Mouse (Mus musculus): Measurements from ENCODE around the gene Kcnk3. TPM values are rescaled to one million over a fixed set of nuclear protein-coding genes. Genes with fewer than 3 reads are reported as not detected.

The Kcnk3 gene
- 0.57 to 1.1 TPM (median 0.88 TPM) in 4 replicates for total RNA-seq (2023; ENCODE audit: inconsistent age)

GRCm38 (mm10) chr5:30587681-30588300 lies at the start of gene Kcnk3:
TSS of gene Kcnk3 (plus strand) at chr5:30588170.

DNA sequence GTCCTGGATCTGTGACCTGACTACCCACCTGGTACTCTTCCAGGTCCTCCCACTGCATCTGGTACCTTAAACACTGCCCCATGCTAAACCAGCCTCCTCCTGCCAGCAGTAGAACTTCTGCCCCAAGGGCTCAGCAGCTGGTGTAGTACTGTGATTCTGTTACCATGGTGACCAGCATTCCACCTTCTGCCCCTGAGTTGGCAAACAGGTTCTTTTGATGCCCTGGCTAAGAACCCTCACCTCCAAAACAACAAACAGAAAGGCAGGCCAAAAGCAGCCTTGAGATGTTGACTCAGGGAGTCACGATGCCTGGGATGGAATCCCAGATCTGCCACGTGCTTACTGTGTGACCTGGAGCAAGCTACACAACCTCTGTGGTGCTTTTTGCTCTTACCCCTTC lies 42.3 kb upstream of the Kcnk3 start, which contains the start of gene Cib4:
Gene Cib4 (minus strand): TSS at position 139 of the 400 bp plus-strand sequence.

DNA sequence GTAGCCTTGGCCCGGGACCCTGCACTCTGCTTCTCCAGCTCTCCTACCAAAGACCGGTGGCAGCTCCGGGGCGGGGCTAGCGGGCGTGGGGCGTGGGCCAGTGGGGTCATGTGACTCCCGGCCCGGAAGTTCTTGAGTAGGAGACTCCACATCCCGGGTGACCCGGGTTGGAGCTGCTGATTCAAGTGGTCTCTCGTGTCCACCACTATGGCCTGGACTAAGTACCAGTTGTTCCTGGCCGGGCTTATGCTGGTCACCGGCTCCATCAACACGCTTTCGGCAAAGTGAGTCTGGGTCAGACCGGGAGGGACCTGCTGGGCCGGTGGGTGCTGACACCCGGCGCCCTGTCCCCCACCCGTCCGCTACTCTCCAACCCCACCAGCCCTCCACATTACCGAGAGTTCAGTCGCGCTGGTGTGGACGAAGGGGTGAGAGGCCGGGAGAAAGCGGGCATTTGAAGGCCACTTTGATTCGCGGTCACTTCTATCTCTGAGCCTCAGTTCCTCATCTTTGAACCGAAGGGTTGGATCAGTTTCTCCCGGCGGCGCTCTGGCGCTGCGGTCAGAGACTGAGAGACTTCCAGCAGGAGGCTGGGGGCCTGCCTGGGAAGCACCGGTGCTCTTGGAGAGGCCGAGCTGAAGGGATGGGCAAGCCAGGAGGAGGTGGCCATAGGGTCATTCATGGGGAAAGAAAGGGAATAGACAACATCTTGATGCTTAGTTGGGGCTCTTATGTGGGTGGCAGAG lies 60.0 kb downstream of the Kcnk3 start, which contains the start of gene Slc35f6:
Gene Slc35f6 (plus strand): TSS at position 119 of the 746 bp plus-strand sequence.

GRCm38 (mm10) chr5:30666391-30667195 lies 78.6 kb downstream of the Kcnk3 start, which contains the start of gene Cenpa:
TSS of gene Cenpa (plus strand) at chr5:30666777.

Other genes with a start within 250 kb of the Kcnk3 start
- gene Otof, start 126.2 kb upstream of the Kcnk3 start, total RNA-seq (2023; ENCODE audit: inconsistent age) = not detected in 4 replicates
- gene 1700001C02Rik, start 122.1 kb upstream of the Kcnk3 start, total RNA-seq (2023; ENCODE audit: inconsistent age) = not detected in 4 replicates
- not detected in 4 replicates for gene Cib4, start 42.3 kb upstream of the Kcnk3 start, total RNA-seq (2023; ENCODE audit: inconsistent age)
- gene Slc35f6, start 59.8 kb downstream of the Kcnk3 start, total RNA-seq (2023; ENCODE audit: inconsistent age) = 47.8 to 61.4 TPM (median 55.9 TPM) in 4 replicates
- 221 to 283 TPM (median 261 TPM) in 4 replicates for gene Cenpa, start 78.6 kb downstream of the Kcnk3 start, total RNA-seq (2023; ENCODE audit: inconsistent age)
- gene Dpysl5, start 123.4 kb downstream of the Kcnk3 start, total RNA-seq (2023; ENCODE audit: inconsistent age) = not detected in 4 replicates
- gene Mapre3, start 226.5 kb downstream of the Kcnk3 start, total RNA-seq (2023; ENCODE audit: inconsistent age) = 7.1 to 8.0 TPM (median 7.9 TPM) in 4 replicates

Measured in B cell, adult (primary cell).